Comparison of ENCODE assay signal across 14 mouse cellular contexts in genomic region chr3:145583522-145584200, GRCm38 (mm10). TPM values are rescaled to one million over a fixed set of nuclear protein-coding genes. Genes with fewer than 3 reads are reported as not detected.
A peak's percentile ranks its signal among the peaks of the same experiment; 100 is the strongest.
DNase-seq lines count a peak whose midpoint lies in the region; ATAC-seq and TF ChIP-seq lines count a peak whose summit lies in the region.
"Had no signal": no experiment of that assay in that cellular context is flagged by ENCODE, and none has a peak within 500 bp of the region (broad histone marks: within the 10 kb centered on the region; RNA-seq: fewer than 3 reads in every experiment).

No protein-coding gene starts in this region.

- DNase-seq in retina, embryonic 14.5 days (ENCODE audit: low spot score), result peak; percentile 47
- no peak for DNase-seq in retina, postnatal 1 day
- DNase-seq in induced T-regulatory cell, adult 2 months (ENCODE audit: low read depth), result peak; percentile 37
- DNase-seq in cerebellum, adult 9-11 months, result no peak
- DNase-seq in thymus, adult 2 months, result no peak
- no peak for DNase-seq in left cerebral cortex, postnatal 36 days (ENCODE audit: low spot score in 2 of 2)
- DNase-seq: gastrocnemius, postnatal 10 days; heart, postnatal 36 days; layer of hippocampus, adult 9-11 months; lung, postnatal 10 days; spleen, adult 18-20 months had no signal

- H3K9me3 ChIP-seq in hindbrain, embryonic 16.5 days (ENCODE audit: control insufficient read depth, low read length), result no peaks in the 10 kb centered on the region
- H3K9me3 ChIP-seq in hindbrain, embryonic 12.5 days (replicated peaks), result no peaks in the 10 kb centered on the region
- H3K9me3 ChIP-seq: neural tube, embryonic 13.5 days had no signal

- WGBS in hindbrain, embryonic 16.5 days, result 62% methylated on average over 3 of the region's 3 CpGs
- 72% methylated on average over 3 of the region's 3 CpGs for WGBS in hindbrain, embryonic 12.5 days
- WGBS in thymus, adult 2 months, result 53% methylated on average over 3 of the region's 3 CpGs

- no peak overlapping the region for H3K4me3 ChIP-seq in hindbrain, embryonic 16.5 days (ENCODE audit: low read length)
- no peak overlapping the region for H3K4me3 ChIP-seq in hindbrain, embryonic 12.5 days
- H3K4me3 ChIP-seq in thymus, adult 2 months (ENCODE audit: control insufficient read depth, insufficient read depth, low read length), result no peak overlapping the region
- H3K4me3 ChIP-seq: neural tube, embryonic 13.5 days had no signal

- no peak overlapping the region for H3K9ac ChIP-seq in hindbrain, embryonic 16.5 days (ENCODE audit: low read depth, low read length)
- no peak overlapping the region for H3K9ac ChIP-seq in hindbrain, embryonic 12.5 days
- H3K9ac ChIP-seq: neural tube, embryonic 13.5 days had no signal

- no peaks in the 10 kb centered on the region for H3K27me3 ChIP-seq in hindbrain, embryonic 16.5 days (replicated peaks; ENCODE audit: control insufficient read depth, insufficient read depth, low read length)
- no peaks in the 10 kb centered on the region for H3K27me3 ChIP-seq in hindbrain, embryonic 12.5 days
- no peaks in the 10 kb centered on the region for H3K27me3 ChIP-seq in thymus, adult 2 months (ENCODE audit: control insufficient read depth, insufficient read depth, low read length)
- H3K27me3 ChIP-seq: neural tube, embryonic 13.5 days had no signal

- H3K4me1 ChIP-seq in hindbrain, embryonic 16.5 days (ENCODE audit: control insufficient read depth, insufficient read depth, low read depth, low read length), result no peaks in the 10 kb centered on the region
- no peaks in the 10 kb centered on the region for H3K4me1 ChIP-seq in hindbrain, embryonic 12.5 days
- no peaks in the 10 kb centered on the region for H3K4me1 ChIP-seq in thymus, adult 2 months (replicated peaks; ENCODE audit: control insufficient read depth, insufficient read depth, low read length)
- H3K4me1 ChIP-seq: neural tube, embryonic 13.5 days had no signal

- TF ChIP-seq POLR2A in thymus, adult 2 months (IDR thresholded peaks at IDR 0.05; ENCODE audit: control insufficient read depth, extremely low read depth, insufficient read depth, low read length, poor library complexity), result no peak

- intact Hi-C loops in left cerebral cortex, postnatal 36 days (cut with DNase I), result loop anchor here (1.0 kb wide), 1 partner anchor 322 kb away; no protein-coding TSS in a partner anchor

- H3K4me2 ChIP-seq in hindbrain, embryonic 16.5 days (ENCODE audit: low read length), result no peak overlapping the region
- no peak overlapping the region for H3K4me2 ChIP-seq in hindbrain, embryonic 12.5 days (replicated peaks)
- H3K4me2 ChIP-seq: neural tube, embryonic 13.5 days had no signal

- H3K36me3 ChIP-seq in hindbrain, embryonic 16.5 days (ENCODE audit: control insufficient read depth, insufficient read depth, low read length), result peaks cover 23% of the 10 kb centered on the region
- peaks cover 54% of the 10 kb centered on the region for H3K36me3 ChIP-seq in hindbrain, embryonic 12.5 days
- H3K36me3 ChIP-seq in thymus, adult 2 months (ENCODE audit: control insufficient read depth, insufficient read depth, low read length), result 0 out of 2 replicates have a peak, but pooled peaks cover 3% of the 10 kb centered on the region

- H3K27ac ChIP-seq in hindbrain, embryonic 16.5 days (ENCODE audit: low read depth, low read length), result no peak overlapping the region
- H3K27ac ChIP-seq in hindbrain, embryonic 12.5 days, result no peak overlapping the region
- no peak overlapping the region for H3K27ac ChIP-seq in thymus, adult 2 months (ENCODE audit: control insufficient read depth, insufficient read depth, low read length)
- H3K27ac ChIP-seq: neural tube, embryonic 13.5 days had no signal

- ATAC-seq in hindbrain, embryonic 16.5 days, result peak; percentile 37; the same call in 1 of the 2 replicates
- ATAC-seq in hindbrain, embryonic 12.5 days (ENCODE audit: low FRiP score), result no peak

- TF ChIP-seq CTCF in thymus, adult 2 months (IDR thresholded peaks at IDR 0.05; ENCODE audit: borderline replicate concordance, control insufficient read depth, extremely low read depth, insufficient read depth, low read length, poor library complexity), result no peak

RNA-seq across cellular contexts. Expression of gene Znhit6, which starts 7.7 kb away (rescaled TPM):
- 30.5 and 34.1 TPM in 2 replicates for polyA plus RNA-seq in hindbrain, embryonic 16.5 days (2015; fragmentation: Nextera tagmentation; extraction: Ambion mirVana)
- 40.7 and 43.4 TPM in 2 replicates for polyA plus RNA-seq in hindbrain, embryonic 12.5 days (2016; fragmentation: Nextera tagmentation; extraction: Ambion mirVana)
- polyA plus RNA-seq in thymus, adult 2 months (2012; rRNA removed), result 2.5 and 3.5 TPM in 2 replicates
- total RNA-seq in left cerebral cortex, postnatal 36 days (2021), result 10 to 100 TPM; 13.8 to 17.4 TPM

Comparison
In these comparisons a context has a peak if more than half of its experiments do, and no peak if none do; other contexts are left out.
1. DNase-seq: peak in retina, embryonic 14.5 days (single experiment) and induced T-regulatory cell, adult 2 months (single experiment); none in retina, postnatal 1 day (single experiment), cerebellum, adult 9-11 months (single experiment), thymus, adult 2 months (single experiment) and left cerebral cortex, postnatal 36 days (0 of 2).